Mouse (Mus musculus) MEL (cell line): ENCODE results near the gene Ctc1. TPM values are rescaled to one million over a fixed set of nuclear protein-coding genes. Genes with fewer than 3 reads are reported as not detected.
A peak's percentile ranks its signal among the peaks of the same experiment; 100 is the strongest.

ENCODE experiments used
- DNase-seq: peaks from one replicate; pipeline ENCODE4 v3.0.0; 2011; ENCODE audit warnings: low read depth, low spot score
- H3K27ac ChIP-seq: 2 replicates; pipeline ENCODE4 v1.5.1; 2012; ENCODE audit warnings: low read depth, mild to moderate bottlenecking, control low read depth, low read length, moderate library complexity; ENCODE audit not compliant: control insufficient read depth
- H3K27me3 ChIP-seq, 2 experiments: fragments of 150-350 bp in 1 of 2; sonication (generic) in 1 of 2; 2 replicates each; pipeline ENCODE4 v1.6.1; 2012; ENCODE audit warnings: low read length in 2 of 2, mild to moderate bottlenecking in 2 of 2, improper control_type of control experiment in 1 of 2, moderate library complexity in 1 of 2; ENCODE audit not compliant: insufficient read depth in 2 of 2, control insufficient read depth in 1 of 2
- H3K36me3 ChIP-seq, 2 experiments: 2 replicates each; pipeline ENCODE4 v1.6.1; 2012 to 2014; ENCODE audit warnings: low read length in 2 of 2, improper control_type of control experiment in 1 of 2, inconsistent platforms in 1 of 2, mild to moderate bottlenecking in 1 of 2; ENCODE audit not compliant: insufficient read depth in 2 of 2, control insufficient read depth in 1 of 2
- H3K4me1 ChIP-seq, 2 experiments: fragments of 150-350 bp in 1 of 2; sonication (generic) in 1 of 2; 2 replicates each; pipeline ENCODE4 v1.6.1; 2012; ENCODE audit warnings: low read length in 2 of 2, improper control_type of control experiment in 1 of 2, mild to moderate bottlenecking in 1 of 2; ENCODE audit not compliant: insufficient read depth in 2 of 2, control insufficient read depth in 1 of 2
- H3K4me3 ChIP-seq, 2 experiments: fragments of 150-350 bp in 1 of 2; sonication (generic) in 1 of 2; 2 replicates each; pipeline ENCODE4 v1.5.1; 2012; ENCODE audit warnings: low read depth in 2 of 2, low read length in 2 of 2, mild to moderate bottlenecking in 2 of 2, moderate library complexity in 2 of 2, control low read depth in 1 of 2, improper control_type of control experiment in 1 of 2; ENCODE audit not compliant: control insufficient read depth in 1 of 2, insufficient read depth in 1 of 2
- H3K79me2 ChIP-seq: 2 replicates; pipeline ENCODE4 v1.6.1; 2012; ENCODE audit warnings: mild to moderate bottlenecking, low read length, moderate library complexity; ENCODE audit not compliant: control insufficient read depth, poor library complexity, insufficient read depth
- H3K9ac ChIP-seq: 2 replicates; pipeline ENCODE4 v1.6.1; 2012; ENCODE audit warnings: low read depth, mild to moderate bottlenecking, control low read depth, low read length, moderate library complexity; ENCODE audit not compliant: control insufficient read depth, poor library complexity, severe bottlenecking
- H3K9me3 ChIP-seq: fragments of 150-350 bp; sonication (generic); replicated peaks from 2 replicates; pipeline ENCODE4 v1.6.1; 2012; ENCODE audit warnings: mild to moderate bottlenecking, low read length, improper control_type of control experiment, moderate library complexity; ENCODE audit not compliant: insufficient read depth
- EP300 ChIP-seq, 2 experiments: IDR thresholded peaks; 2 replicates each; pipeline ENCODE4 v1.6.1; 2011; ENCODE audit warnings: improper control_type of control experiment in 2 of 2, low read length in 2 of 2, low read depth in 1 of 2, mild to moderate bottlenecking in 1 of 2
- HCFC1 ChIP-seq: IDR thresholded peaks from 2 replicates; pipeline ENCODE4 v1.6.1; 2012; ENCODE audit warnings: low read depth, mild to moderate bottlenecking, inconsistent platforms, low read length, improper control_type of control experiment, moderate library complexity
- JUND ChIP-seq: IDR thresholded peaks from 2 replicates; pipeline ENCODE4 v1.6.1; 2011; ENCODE audit warnings: low read depth, mild to moderate bottlenecking, improper control_type of control experiment, low read length
- MAFK ChIP-seq: IDR thresholded peaks from 2 replicates; pipeline ENCODE4 v1.6.1; 2011; ENCODE audit warnings: low read depth, mild to moderate bottlenecking, low read length, improper control_type of control experiment, borderline replicate concordance
- MAZ ChIP-seq: IDR thresholded peaks from 2 replicates; pipeline ENCODE4 v1.6.1; 2012; ENCODE audit warnings: low read depth, mild to moderate bottlenecking, inconsistent platforms, low read length, improper control_type of control experiment
- MYB ChIP-seq: IDR thresholded peaks from 2 replicates; pipeline ENCODE4 v1.6.1; 2011; ENCODE audit warnings: mild to moderate bottlenecking, low read depth, low read length, improper control_type of control experiment
- MYC ChIP-seq: IDR thresholded peaks from 2 replicates; pipeline ENCODE4 v1.6.1; 2011; ENCODE audit warnings: low read depth, mild to moderate bottlenecking, low read length, improper control_type of control experiment, moderate library complexity
- NELFE ChIP-seq: IDR thresholded peaks from 2 replicates; pipeline ENCODE4 v1.6.1; 2011; ENCODE audit warnings: low read depth, low read length, improper control_type of control experiment
- NRF1 ChIP-seq: IDR thresholded peaks from 2 replicates; pipeline ENCODE4 v1.6.1; 2014; ENCODE audit warnings: low read depth, mild to moderate bottlenecking, inconsistent platforms, low read length, improper control_type of control experiment, moderate library complexity; ENCODE audit not compliant: poor library complexity, insufficient read depth, severe bottlenecking
- POLR2A ChIP-seq, 2 experiments: IDR thresholded peaks; 2 replicates each; pipeline ENCODE4 v1.6.1; 2011 to 2012; ENCODE audit warnings: low read length in 2 of 2, mild to moderate bottlenecking in 2 of 2, control low read depth in 1 of 2, improper control_type of control experiment in 1 of 2, low read depth in 1 of 2, moderate library complexity in 1 of 2; ENCODE audit not compliant: control insufficient read depth in 1 of 2, insufficient read depth in 1 of 2, poor library complexity in 1 of 2
- POLR2AphosphoS5 ChIP-seq: IDR thresholded peaks from 2 replicates; pipeline ENCODE4 v1.6.1; 2012; ENCODE audit warnings: low read depth, borderline replicate concordance, mild to moderate bottlenecking, inconsistent platforms, low read length, moderate library complexity, mixed read lengths
- SMC3 ChIP-seq: IDR thresholded peaks from 2 replicates; pipeline ENCODE4 v1.6.1; 2011; ENCODE audit warnings: low read depth, low read length, improper control_type of control experiment
- TAL1 ChIP-seq: IDR thresholded peaks from 2 replicates; pipeline ENCODE4 v1.6.1; 2012; ENCODE audit warnings: mild to moderate bottlenecking, inconsistent platforms, low read length, moderate library complexity, mixed read lengths
- TBP ChIP-seq: IDR thresholded peaks from 2 replicates; pipeline ENCODE4 v1.8.0; 2011; ENCODE audit warnings: low read depth, low read length, improper control_type of control experiment
- UBTF ChIP-seq: IDR thresholded peaks from 2 replicates; pipeline ENCODE4 v1.6.1; 2012; ENCODE audit warnings: low read depth, mild to moderate bottlenecking, inconsistent platforms, low read length, improper control_type of control experiment, moderate library complexity, borderline replicate concordance; ENCODE audit not compliant: insufficient read depth
- USF1 ChIP-seq: IDR thresholded peaks from 2 replicates; pipeline ENCODE4 v1.6.1; 2014; ENCODE audit warnings: low read depth, mild to moderate bottlenecking, inconsistent platforms, low read length, improper control_type of control experiment, moderate library complexity
- ZNF384 ChIP-seq: IDR thresholded peaks from 2 replicates; pipeline ENCODE4 v1.6.1; 2012; ENCODE audit warnings: low read depth, mild to moderate bottlenecking, inconsistent platforms, low read length, improper control_type of control experiment
- polyA plus RNA-seq, 2 experiments: library from polyadenylated mRNA; stranded (reverse) in 1 of 2; unstranded in 1 of 2; fragments of >175 nt in 1 of 2; fragments of >200 nt in 1 of 2; gene quantifications; 2 replicates each; pipeline versions ENCODE4 v1.2.1 to v1.2.4; 2012; ENCODE audit warnings: low replicate concordance in 2 of 2, low read depth in 1 of 2; ENCODE audit not compliant: insufficient read length in 2 of 2, insufficient read depth in 1 of 2, missing spikeins in 1 of 2
- total RNA-seq: library from RNA; depleted of rRNA; stranded (reverse); fragments of 300-350 nt; gene quantifications from 2 replicates; pipeline ENCODE4 v1.2.3, GENCODE M21; 2012

Ctc1 gene
- total and polyA plus RNA-seq, 3 experiments = 16.0 to 59.1 TPM; not detected in 1

DNA sequence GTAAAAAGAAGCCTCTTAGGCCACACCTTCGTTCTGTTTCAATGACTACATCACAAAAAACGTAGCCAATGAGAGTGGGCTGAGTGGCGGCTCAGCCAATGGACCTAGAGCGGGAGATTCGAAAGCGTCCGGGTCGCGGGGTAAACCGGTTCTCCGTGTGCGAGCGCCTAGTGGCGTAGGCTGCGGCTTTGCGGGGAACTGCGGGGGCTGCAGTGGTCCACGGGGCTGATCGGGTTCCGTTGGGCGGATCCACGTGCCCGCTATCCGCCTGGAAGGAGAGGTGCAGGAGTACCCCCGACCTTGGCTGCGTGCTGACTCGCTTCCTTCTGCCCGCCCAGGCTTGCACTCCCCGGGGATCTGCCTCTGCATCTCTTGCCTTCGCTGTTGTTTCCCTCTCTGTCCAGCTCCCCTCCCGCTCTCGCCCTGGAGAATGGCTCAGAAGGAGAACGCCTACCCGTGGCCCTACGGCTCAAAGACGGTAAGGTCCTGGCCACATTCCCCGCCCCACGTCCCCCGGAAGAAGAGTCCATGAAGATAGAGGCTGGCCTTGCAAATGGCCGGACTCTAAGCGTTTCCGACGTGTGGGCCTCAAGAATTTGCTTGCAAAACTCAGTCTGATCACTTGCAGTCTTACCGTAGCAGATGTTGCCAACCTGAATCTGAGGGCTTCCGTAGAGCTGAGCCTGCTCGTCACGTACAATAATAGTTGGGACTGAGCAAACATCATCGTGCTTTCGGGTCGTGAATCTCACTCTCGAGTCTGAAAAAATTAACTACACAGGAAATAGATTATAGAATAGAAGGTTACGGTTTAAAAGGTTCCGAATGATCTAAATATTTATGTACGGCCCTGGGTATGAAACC is 30.1 kb downstream of the Ctc1 start, which contains the start of gene Aurkb:
Gene Aurkb (plus strand): TSS at position 117 of the 864 bp plus-strand sequence.
- Histone ChIP-seq H3K36me3 (peaks cover 12 to 17% of the 10 kb centered on the region in 2 experiments), H3K27me3 (no peaks in the 10 kb centered on the region), H3K4me1 (peaks cover 3 to 11% of the 10 kb centered on the region in 2 experiments; a peak in 3 of 4 replicates), H3K79me2 (peaks cover 35% of the 10 kb centered on the region)
- TF ChIP-seq POLR2A (IDR thresholded peaks at IDR 0.05; ENCODE audit: control insufficient read depth in 1 of 2, insufficient read depth in 1 of 2, low read depth in 1 of 2, low read length in 2 of 2, poor library complexity in 1 of 2) = peak; percentile 83 to 93; a peak in 3 of 4 replicates
- TF ChIP-seq EP300 (IDR thresholded peaks at IDR 0.05; ENCODE audit: low read depth in 1 of 2, low read length in 2 of 2) = no peak
- TF ChIP-seq TBP = peak; percentile 84
- TF ChIP-seq ZNF384 = no peak
- TF ChIP-seq UBTF = peak; percentile 69; the same call in 1 of the 2 replicates
- TF ChIP-seq, all 39 proteins: peak for 3
- H3K9me3 ChIP-seq = no peaks in the 10 kb centered on the region
- H3K4me3 ChIP-seq = peak within 1 kb of the TSS; percentile 67 to 83
- peak; percentile 97 for DNase-seq
- peak within 1 kb of the TSS; percentile 85 for H3K27ac ChIP-seq
- H3K9ac ChIP-seq = peak within 1 kb of the TSS; percentile 81

DNA sequence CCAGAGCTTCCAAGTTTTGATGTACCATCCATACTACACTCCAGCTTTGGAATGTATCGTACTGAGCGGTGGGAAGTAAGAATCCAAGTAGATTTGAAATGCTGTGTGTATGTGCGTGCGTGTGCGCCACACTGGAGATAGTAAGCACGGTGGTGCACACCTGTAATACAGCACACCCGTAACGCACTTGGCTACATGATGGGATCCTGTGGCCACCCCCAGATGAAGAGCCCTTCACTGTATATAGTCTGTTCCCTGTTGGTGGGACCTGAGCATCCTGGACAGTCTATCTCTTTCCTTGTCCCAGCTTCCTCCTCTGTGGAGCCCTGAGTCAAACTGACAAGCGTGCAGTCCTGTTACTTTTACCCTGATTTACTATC is 30.7 kb downstream of the Ctc1 start:
- H3K9me3 ChIP-seq = no peaks in the 10 kb centered on the region
- DNase-seq = peak; percentile 58
- H3K4me3 ChIP-seq = peak overlapping the region; percentile 67 to 83
- H3K9ac ChIP-seq = peak overlapping the region; percentile 72
- TF ChIP-seq TBP = no peak
- TF ChIP-seq USF1 = no peak
- no peak for TF ChIP-seq SMC3
- TF ChIP-seq HCFC1 = no peak
- TF ChIP-seq JUND = no peak
- TF ChIP-seq MYB = no peak
- TF ChIP-seq NRF1 = no peak
- no peak for TF ChIP-seq TAL1
- no peak for TF ChIP-seq MAFK
- no peak for TF ChIP-seq UBTF
- TF ChIP-seq MYC = no peak
- no peak for TF ChIP-seq POLR2AphosphoS5
- TF ChIP-seq MAZ = no peak
- TF ChIP-seq POLR2A (IDR thresholded peaks at IDR 0.05; ENCODE audit: control insufficient read depth in 1 of 2, insufficient read depth in 1 of 2, low read depth in 1 of 2, low read length in 2 of 2, poor library complexity in 1 of 2) = no peak
- TF ChIP-seq NELFE = no peak
- H3K79me2 ChIP-seq = peaks cover 35% of the 10 kb centered on the region
- no peaks in the 10 kb centered on the region for H3K27me3 ChIP-seq
- peaks cover 15 to 17% of the 10 kb centered on the region in 2 experiments for H3K36me3 ChIP-seq
- peak overlapping the region; percentile 76; the same call in 1 of the 2 replicates for H3K27ac ChIP-seq
- peaks cover 3 to 11% of the 10 kb centered on the region in 2 experiments; a peak in 3 of 4 replicates for H3K4me1 ChIP-seq
